Mouse (Mus musculus): ENCODE results near the gene Sox15.
"Not testable (repeated sequence)": the region's sequence is repeated elsewhere in the genome, so short reads cannot be mapped to it uniquely, and the experiment has no call there.

Sox15 gene

DNA sequence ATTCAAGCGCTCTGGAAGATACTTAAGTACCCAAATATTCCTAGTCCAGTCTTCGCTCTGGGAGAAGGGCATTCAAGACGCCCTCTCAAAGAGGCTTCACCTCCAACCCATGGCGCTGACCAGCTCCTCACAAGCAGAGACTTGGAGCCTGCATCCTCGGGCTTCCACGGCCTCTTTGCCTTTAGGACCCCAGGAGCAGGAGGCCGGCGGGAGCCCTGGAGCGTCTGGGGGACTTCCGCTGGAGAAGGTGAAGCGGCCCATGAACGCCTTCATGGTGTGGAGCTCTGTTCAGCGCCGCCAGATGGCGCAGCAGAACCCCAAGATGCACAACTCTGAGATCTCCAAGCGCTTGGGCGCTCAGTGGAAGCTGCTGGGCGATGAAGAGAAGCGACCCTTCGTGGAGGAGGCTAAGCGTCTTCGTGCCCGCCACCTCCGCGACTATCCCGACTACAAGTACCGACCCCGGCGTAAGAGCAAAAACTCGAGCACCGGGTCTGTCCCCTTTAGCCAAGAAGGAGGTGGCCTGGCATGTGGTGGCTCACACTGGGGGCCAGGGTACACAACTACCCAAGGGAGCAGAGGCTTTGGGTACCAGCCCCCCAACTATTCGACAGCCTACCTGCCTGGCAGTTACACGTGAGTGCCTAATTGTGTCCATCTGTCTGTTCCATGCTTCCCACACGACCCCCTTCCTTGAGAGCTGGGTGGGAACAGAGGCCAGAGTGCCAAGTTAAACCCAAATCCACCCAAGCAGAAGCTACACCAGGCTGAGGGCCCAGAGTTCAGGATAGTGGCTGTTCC lies at the start of gene Sox15:
Gene Sox15 (plus strand): TSS at position 51 of the 801 bp plus-strand sequence.
- DNase-seq (ENCODE audit: low spot score) = no peak

DNA sequence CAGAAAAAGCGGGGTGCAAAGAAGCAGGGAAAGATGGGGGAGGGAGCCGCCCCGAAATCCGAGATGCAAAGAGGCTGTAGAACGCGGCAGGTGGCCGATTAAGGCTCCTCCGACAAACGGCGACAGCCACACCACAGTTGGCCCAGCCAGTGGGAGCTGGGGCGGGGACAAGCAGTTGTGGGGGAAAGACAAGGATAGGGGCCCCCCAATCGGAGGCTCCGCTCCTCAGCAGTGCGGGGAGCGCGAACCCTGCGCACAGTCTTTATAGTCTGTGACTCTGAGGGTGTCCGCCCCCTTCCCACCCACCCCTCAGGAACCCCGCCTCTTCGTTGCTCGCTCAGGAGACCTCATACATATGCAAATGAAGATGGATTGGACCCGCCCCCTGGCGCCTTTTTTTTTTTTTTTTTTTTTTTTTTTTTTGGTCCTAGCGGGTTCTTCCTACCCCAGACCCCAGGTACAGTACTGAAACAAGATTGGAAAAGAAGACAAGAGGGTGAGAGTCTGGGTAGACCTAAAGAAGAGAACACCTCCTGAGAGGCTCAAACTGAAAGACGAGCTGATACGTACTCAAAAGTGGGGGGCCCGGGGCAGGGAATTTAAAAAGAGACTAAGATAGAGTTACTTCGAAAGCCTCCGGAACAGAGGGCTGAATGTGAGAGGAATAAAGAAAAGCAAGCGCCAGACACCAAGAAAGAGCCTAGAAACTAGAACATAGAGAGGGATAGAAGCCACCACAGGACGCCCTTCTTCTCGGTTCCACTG lies 49.2 kb upstream of the Sox15 start, which contains the start of gene Atp1b2:
Gene Atp1b2 (minus strand): TSS at position 217 of the 765 bp plus-strand sequence.
- no peak for DNase-seq (ENCODE audit: low spot score)

DNA sequence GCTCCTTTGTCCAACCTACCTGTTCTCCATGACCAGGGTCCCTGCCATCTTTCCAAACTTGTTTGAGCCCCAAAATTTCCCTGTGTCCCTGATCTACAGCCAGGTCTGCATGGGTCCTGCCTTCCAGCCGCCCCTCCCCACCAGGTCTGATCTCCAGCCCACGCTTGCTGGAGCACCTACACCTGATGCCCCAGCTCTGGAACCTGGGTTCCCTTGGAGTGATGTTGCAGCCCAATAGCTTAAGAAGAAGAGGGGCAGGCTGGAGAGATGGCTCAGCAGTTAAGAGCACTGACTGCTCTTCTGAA lies 48.7 kb upstream of the Sox15 start:
- no peak for DNase-seq (ENCODE audit: low spot score)

DNA sequence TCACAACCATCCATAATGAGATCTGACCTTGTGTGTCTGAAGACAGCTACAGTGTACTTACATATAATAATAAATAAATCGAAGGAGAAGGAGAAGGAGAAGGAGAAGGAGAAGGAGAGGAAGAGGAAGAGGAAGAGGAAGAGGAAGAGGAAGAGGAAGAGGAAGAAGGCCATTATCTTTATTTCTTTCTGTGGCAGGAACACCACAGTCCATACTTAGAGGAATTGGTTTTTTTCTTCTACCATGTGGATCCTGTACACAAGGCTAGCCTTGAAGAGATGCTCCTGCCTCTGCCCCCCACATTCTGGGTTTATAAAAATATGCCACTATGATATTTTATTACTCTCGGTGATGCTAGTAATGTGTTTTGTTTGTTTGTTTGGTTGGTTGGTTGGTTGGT lies 48.3 kb upstream of the Sox15 start:
- DNase-seq (ENCODE audit: low spot score) = no peak

DNA sequence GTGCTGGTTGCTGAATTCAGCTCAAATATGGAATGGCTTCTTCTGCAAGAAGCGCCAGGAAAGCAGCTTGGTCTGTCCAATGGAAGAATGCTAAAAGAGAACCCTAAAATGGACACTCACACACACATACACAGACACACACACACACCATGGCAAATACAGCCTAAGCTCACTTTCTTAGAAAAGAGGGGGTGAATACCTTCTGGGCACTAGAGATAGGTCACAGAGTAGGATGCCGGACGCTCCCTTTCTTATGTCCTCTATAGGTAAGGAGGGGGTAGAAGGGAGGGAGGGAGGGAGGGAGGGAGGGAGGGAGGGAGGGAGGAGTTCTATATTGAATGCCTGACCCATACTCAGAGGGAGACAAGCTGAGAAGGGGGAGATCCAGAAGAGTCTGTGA lies 46.6 kb upstream of the Sox15 start:
- no peak for DNase-seq (ENCODE audit: low spot score)

DNA sequence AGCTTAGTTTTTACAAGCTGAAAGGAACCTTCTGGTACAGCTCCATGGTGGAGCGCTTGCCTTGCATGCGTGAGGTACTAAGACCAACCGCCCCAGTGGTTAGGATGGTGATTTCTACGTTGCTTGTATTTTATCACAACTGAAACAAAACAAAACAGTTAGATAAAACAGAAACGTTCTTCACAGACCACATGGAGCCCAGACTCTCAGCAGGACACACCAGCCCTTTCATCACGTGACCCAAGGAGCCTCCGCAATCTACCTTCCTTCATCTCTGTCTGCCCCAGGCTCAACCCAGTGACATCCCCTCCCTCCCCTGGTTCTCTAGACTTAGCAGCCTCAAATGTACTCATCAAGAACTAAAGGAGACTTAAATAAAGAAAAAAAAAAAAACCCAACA lies 45.7 kb upstream of the Sox15 start:
- DNase-seq (ENCODE audit: low spot score) = no peak

DNA sequence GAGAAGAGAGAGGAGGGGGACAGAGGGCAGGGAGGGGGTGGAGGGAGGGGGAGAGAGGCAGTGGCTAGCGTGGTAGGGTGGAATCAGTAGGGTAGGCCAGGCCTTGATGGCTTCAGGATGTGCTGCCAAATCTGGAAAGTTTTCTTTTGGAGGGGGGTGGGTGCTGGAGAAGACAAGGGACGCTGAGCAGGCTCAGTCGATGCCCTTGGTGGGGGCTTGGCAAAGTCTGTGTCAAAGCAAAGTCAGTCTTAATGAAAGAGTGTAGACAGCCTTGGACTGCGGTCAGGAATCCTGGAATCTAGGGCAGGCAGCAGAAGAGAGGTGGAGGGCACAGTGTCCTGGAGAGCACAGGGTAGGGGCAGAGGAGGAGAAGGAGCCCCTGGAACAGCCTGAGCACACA lies 44.2 kb upstream of the Sox15 start:
- no peak for DNase-seq (ENCODE audit: low spot score)

DNA sequence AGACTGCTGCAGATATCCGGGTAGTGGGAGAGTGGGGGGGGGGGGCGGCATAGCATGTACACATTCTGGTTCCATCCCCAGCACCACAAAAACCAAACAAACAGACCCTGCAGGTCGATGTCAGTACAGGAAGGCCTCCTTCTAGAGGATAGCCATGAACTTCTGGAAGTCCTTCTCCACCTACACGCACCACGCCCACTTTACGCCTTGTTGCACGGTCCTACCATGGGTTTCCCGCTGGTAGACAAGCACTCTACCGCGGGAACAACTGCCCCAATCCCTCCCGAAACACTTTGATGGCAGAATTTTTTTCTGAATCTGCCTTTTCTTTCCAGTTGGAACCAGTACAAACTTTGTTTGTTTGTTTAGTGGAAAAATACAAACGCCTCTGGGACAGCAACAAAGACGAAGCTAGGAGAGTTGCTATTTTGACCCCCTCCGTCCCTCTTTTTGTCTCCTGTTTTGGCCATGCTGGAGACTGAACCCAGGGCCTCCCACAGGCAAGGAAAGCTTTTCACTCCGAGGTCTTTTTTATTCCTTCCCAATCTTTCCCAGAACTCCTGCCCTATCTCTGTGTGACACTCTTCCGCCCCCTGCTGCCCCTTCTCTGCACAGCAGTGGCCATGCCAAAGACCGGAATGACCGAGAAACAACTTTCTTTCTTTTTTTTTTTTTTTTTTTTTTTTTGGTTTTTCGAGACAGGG lies 41.4 kb upstream of the Sox15 start:
- DNase-seq (ENCODE audit: low spot score) = peak; percentile 61

DNA sequence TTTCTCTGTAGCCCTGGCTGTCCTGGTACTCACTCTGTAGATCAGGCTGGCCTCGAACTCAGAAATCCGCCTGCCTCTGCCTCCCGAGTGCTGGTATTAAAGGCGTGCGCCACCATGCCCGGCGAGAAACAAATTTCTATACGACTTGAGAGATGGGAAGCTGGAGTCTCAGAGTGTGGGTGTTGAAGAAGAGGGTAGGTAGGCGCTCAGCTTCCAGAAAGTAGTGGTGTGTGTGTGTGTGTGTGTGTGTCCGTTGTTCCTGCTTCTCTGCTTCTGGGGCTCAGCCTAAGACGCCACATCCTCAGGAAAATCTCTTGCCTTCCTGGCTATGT lies 40.9 kb upstream of the Sox15 start:
- DNase-seq (ENCODE audit: low spot score) = not testable (repeated sequence)

DNA sequence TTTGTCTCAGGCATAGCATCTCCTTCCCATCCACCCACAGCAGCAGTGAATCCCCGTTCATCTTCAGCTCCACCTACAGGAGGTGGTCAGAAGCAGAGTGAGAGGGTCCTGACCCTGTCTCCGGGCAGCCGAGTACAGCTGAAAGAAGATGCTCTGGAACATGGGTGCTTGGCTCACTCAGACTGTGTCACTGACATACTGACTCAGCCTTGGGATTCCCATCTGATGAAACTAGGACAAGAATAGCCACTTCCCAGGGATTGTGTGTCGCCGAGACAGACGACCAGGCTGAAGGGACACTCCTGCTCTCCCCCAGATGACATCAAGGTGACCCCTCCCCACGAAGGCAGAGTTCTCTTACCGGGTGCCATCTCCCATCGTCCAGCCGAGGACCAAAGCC lies 38.3 kb upstream of the Sox15 start:
- no peak for DNase-seq (ENCODE audit: low spot score)

DNA sequence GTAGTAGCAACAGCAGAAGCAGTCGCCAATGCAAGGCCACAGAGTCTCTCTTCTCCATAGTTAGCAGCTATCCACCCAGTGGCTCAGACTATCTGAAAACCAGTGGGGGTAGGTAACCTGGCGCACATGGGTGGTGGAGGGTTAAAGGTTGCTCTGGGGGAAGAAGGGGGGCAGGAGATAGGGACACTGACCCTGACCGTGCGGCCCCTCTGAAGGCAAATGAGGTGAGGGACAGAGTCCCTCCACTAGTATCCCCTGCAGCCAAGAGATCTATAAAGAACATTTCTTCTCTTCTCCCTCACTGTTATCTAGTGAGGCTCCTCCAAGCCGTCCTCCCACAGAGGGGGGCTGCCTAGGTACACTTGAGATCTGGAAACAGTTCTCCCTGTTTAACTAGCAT lies 37.3 kb upstream of the Sox15 start, which contains the start of gene Shbg:
Gene Shbg (minus strand): TSS at position 101 of the 400 bp plus-strand sequence.
- DNase-seq (ENCODE audit: low spot score) = no peak

DNA sequence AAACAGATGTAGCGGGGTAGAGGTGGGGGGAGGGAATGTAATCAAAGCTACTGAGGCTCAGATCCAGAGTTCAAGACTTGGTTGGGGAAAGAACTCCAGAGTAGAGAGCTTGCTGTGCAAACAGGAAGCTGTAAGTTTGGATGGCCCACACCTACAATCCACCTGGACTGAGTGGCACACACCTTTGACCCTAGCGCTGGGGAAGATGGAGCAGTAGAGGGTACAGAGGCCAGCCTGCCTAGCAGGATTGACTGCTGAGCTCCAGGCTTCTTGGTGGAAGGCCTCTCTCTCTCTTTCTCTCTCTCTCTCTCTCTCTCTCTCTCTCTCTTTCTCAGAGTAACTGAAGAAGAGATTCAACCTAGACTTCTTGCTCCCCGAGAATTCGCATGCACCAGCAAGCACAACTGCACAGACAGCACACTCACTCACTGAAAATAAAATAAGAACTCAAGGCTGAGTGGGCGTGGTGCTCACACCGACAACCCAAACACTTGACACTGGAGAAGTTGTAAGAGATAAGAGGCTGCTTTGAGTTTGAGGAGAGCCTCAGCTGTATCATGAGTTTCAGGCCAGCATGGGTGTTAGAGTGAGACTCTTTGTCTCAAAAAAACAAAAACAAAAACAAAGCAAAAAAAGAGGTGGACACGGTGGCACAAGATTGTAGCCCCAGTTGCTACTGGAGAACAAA lies 34.6 kb upstream of the Sox15 start:
- DNase-seq (ENCODE audit: low spot score) = no peak

DNA sequence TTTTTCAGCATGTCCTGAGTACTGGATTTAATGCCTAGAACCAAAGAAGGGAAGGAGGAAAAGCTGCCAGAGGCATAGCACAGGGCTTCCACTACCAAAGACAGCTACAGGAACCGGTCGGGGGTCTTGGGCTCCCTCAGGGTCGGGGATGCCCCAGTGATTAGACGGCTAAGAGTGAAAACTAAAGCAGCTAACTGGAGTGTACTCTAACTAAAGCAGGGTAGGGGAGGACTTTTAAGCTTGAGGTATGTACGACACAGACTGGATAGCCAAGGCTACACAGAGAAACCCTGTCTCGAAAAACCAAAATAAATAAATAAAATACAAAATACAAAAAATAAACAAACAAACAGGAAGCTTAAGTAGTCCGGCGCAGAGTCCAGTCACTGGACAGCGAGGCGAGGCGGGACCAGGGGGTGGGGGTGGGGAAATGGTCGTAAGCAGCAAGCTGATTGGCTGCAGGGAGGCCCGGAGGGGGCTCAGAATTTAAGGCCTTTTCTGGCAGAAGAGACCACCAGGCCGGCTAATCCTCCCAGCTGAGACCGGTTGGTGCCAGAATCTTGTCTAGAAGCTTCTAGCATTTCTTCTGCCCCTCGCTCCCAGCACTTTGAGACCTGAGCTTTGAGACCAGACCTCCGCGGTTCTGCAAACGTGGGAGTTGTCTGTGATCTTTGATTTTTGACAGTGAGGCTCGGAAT lies 33.4 kb upstream of the Sox15 start, which contains the start of gene Sat2:
Gene Sat2 (plus strand): TSS at position 454 of the 698 bp plus-strand sequence.
- no peak for DNase-seq (ENCODE audit: low spot score)

DNA sequence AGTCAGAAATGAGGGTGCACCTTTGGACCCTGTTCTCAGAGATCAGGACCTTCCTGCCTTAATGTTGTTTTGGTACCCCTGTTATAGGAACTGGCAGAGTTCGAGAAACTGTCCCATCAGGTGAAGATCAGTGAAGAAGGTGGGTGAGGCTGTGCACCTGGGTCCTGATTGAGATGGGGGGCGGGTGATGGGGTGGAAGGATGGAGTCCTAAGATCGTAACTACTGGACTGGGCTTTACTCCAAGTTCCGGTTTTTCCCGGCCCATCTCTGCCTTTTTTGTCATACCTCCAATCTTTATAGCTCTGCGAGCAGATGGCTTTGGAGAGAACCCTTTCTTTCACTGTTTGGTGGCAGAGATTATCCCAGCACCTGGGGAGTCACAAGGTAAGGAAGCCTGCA lies 32.7 kb upstream of the Sox15 start:
- no peak for DNase-seq (ENCODE audit: low spot score)

DNA sequence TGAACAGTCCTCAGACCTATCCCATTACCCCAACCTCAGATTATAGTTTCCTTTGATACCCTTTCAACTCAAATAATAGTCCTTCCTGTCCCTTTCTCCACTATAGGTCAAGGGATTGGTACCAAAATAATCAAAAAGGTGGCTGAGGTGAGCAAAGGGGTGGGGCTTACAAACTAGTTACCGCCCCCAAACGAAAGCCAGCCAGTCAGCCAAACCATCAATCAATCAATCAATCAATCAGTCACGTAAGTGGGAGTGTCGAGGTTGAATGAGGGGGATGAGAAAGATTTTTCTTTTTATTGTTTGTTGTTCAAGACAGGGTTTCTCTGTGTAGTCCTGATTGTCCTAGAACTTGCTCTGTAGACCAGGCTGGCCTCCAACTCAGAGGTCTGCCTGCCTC lies 32.1 kb upstream of the Sox15 start:
- no peak for DNase-seq (ENCODE audit: low spot score)

DNA sequence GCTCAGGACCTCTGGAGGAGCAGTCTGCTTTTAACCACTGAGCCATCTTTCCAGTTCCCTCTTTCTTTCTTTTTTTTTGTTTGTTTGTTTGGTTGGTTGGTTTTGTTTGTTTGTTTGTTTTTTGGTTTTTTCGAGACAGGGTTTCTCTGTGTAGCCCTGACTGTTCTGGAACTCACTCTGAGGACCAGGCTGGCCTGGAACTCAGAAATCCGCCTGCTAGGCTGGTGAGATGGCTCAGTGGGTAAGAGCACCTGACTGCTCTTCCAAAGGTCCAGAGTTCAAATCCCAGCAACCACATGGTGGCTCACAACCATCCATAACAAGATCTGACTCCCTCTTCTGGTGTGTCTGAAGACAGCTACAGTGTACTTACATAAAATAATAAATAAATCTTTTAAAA lies 30.8 kb upstream of the Sox15 start:
- DNase-seq (ENCODE audit: low spot score) = not testable (repeated sequence)

DNA sequence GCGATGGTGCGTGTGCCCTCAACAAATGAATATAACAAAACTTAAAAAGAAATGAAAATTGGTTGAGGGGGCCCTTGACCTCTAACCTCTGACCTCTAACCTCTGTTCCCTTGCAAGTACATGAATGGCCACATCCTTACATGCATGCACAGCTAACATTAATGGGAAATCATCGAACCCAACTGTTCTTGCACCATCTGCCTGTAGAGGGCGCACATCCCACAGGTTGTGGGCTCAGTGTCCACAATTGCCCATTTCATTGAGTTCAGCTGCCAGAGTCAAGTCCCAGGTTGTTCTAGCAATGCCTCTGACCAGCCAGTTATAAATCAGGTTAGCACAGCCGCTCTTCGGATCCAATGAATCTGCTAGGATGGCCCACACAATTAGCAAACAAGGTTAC lies 26.8 kb upstream of the Sox15 start:
- peak; percentile 69 for DNase-seq (ENCODE audit: low spot score)

DNA sequence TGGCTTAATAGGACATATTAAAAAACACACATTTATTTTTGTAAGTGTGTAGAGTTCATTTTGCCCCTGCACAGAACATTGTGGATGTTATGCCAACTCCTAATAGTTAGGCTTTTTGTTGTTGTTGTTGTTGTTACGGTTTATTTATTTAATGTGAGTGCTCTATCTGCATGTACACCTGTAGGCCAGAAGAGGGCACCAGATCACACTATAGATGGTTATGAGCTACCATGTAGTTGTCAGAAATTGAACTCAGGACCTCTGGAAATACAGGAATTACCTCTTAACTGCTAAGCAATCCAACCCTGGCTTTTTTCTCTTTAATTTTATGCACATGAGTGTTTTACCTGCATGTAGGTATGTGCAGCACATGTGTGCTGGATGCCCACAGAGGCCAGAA lies 25.3 kb upstream of the Sox15 start:
- DNase-seq (ENCODE audit: low spot score) = no peak

DNA sequence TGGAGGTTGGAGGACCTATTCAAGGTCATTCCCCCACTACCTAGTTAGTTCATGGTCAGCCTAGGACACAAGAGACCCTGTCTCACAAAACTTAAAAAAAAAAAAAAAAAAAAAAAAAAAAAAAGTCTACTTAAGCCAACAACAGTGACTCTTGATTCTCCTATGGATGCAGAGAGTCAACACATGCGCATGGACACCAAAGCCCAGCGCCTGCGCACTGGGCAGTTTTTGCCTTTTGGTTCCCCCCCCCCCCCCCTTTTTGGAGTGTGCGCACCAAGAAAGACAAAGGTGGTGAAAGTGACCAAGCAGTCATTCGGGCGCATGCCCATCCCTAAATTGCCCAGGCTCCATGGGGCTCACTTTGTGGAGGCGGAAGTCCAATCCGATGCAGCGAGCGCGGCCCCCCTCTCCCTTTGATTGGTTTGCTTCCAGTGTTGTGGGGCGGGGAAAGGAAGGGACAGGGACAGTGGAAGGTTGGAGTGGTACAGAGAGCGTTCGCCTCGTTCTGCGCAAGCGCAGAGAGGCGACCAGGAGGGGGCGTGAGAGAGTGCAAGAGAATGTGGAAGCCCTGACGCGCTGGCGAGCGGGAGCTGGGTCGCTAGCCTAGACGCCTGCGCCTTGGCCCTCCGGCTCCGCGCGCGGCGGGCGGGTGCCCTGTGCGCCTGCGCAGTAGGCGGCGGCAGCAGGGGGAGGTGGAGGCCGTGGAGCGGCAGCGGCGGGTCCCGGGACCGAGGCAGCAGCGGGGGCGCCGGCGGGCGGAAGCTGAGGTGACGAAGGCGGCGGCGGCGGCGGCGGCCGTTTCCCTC lies 22.6 kb upstream of the Sox15 start, which contains the start of gene Fxr2:
Gene Fxr2 (plus strand): TSS at position 707 of the 806 bp plus-strand sequence.
- DNase-seq (ENCODE audit: low spot score) = peak; percentile 100

DNA sequence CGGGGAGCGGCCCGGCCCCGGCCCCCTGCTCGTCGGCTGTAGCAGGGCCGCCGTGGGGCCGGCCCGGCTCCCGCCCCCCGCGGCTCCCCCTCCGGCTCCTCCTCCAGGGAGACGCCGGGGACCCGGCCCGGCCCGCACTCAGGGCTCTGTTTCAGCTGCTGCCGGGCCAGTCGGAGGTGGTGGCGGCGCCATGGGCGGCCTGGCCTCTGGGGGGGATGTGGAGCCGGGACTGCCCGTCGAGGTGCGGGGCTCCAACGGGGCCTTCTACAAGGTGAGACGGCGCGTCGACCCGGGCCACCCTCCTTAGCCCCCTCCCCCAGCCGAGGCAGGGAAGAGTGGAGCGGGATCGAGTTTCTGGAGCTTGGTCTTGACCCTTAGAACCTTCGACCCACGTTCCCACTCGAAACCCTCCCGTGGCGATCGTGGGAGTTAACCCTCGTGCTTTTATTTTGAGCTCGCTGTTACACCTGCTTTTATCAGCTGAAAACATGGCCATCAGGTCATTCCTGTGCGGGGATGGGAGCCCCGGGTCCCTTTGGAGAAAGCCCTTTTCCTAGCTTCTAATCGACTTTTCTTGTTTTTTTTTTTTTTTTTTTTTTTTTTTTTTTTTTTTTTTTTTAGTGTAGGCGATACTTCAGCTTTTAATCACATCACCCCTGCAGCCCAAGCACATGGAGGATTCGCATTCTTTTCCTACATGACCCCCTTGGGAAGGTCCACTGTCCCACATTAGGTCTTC lies 21.8 kb upstream of the Sox15 start:
- DNase-seq (ENCODE audit: low spot score) = no peak

Data from left cerebral cortex, adult 11 months (tissue).